Mouse (Mus musculus) CH12F3 (cell line): ENCODE results near the gene 1700069L16Rik.

Experiments
- in situ Hi-C: fragments of 300-500 bp; cut with MboI; formaldehyde crosslinking; loops from 2 replicates; pipeline ENCODE4 v1.14.3; 2020; ENCODE audit warnings: low sequenced_read_pairs

Gene 1700069L16Rik

GRCm38 (mm10) chr5:113724446-113724845 lies at the start of gene 1700069L16Rik:
Gene 1700069L16Rik, minus strand, starts transcription at chr5:113724772.
- in situ Hi-C loops = loop anchor here (10.0 kb wide), 1 partner anchor 250 kb away; no protein-coding TSS in a partner anchor

GRCm38 (mm10) chr5:113773664-113774063 lies 49.1 kb upstream of the 1700069L16Rik start:
- in situ Hi-C loops = no loop called here

- in situ Hi-C loops = no loop called here
These were observed 48.4 kb upstream of the 1700069L16Rik start for GRCm38 (mm10) chr5:113772905-113773519.

- in situ Hi-C loops = no loop called here
These were observed 47.9 kb upstream of the 1700069L16Rik start, which contains the start of the genes Sart3 and Iscu for GRCm38 (mm10) chr5:113772450-113772895. Gene Sart3, minus strand, starts transcription at chr5:113772510. Gene Iscu, plus strand, starts transcription at chr5:113772748.

GRCm38 (mm10) chr5:113771213-113772162 lies 46.9 kb upstream of the 1700069L16Rik start:
- in situ Hi-C loops = no loop called here

GRCm38 (mm10) chr5:113768806-113769205 lies 44.2 kb upstream of the 1700069L16Rik start:
- in situ Hi-C loops = no loop called here

GRCm38 (mm10) chr5:113765641-113766526 lies 41.3 kb upstream of the 1700069L16Rik start:
- in situ Hi-C loops = no loop called here

GRCm38 (mm10) chr5:113764426-113764825 lies 39.9 kb upstream of the 1700069L16Rik start:
- in situ Hi-C loops = no loop called here

GRCm38 (mm10) chr5:113761585-113761984 lies 37.0 kb upstream of the 1700069L16Rik start:
- in situ Hi-C loops = no loop called here

GRCm38 (mm10) chr5:113755347-113756030 lies 30.9 kb upstream of the 1700069L16Rik start:
- in situ Hi-C loops = no loop called here

GRCm38 (mm10) chr5:113751521-113752157 lies 27.1 kb upstream of the 1700069L16Rik start:
- in situ Hi-C loops = no loop called here

- in situ Hi-C loops = no loop called here
These were observed 24.2 kb upstream of the 1700069L16Rik start for GRCm38 (mm10) chr5:113748556-113749331.

GRCm38 (mm10) chr5:113747629-113748028 lies 23.1 kb upstream of the 1700069L16Rik start:
- in situ Hi-C loops = no loop called here

GRCm38 (mm10) chr5:113737607-113738237 lies 13.2 kb upstream of the 1700069L16Rik start:
- in situ Hi-C loops = no loop called here

GRCm38 (mm10) chr5:113736522-113737164 lies 12.1 kb upstream of the 1700069L16Rik start:
- in situ Hi-C loops = no loop called here

GRCm38 (mm10) chr5:113736113-113736502 lies 11.5 kb upstream of the 1700069L16Rik start:
- in situ Hi-C loops = no loop called here

GRCm38 (mm10) chr5:113735345-113736112 lies 11.0 kb upstream of the 1700069L16Rik start, which contains the start of gene Ficd:
Gene Ficd, plus strand, starts transcription at chr5:113735803.
- in situ Hi-C loops = no loop called here
